Mouse (Mus musculus) megakaryocyte, embryonic 14.5 days (primary cell): ENCODE results near the gene Gm9508.

Experiments used
- FLI1 ChIP-seq: IDR thresholded peaks from 2 replicates; pipeline ENCODE4 v1.6.1; 2012; ENCODE audit warnings: low read length, inconsistent platforms, mixed read lengths
- GATA1 ChIP-seq: IDR thresholded peaks from 3 replicates; pipeline ENCODE4 v1.6.1; 2012; ENCODE audit warnings: mixed read lengths, low read length, inconsistent platforms, borderline replicate concordance

DNA sequence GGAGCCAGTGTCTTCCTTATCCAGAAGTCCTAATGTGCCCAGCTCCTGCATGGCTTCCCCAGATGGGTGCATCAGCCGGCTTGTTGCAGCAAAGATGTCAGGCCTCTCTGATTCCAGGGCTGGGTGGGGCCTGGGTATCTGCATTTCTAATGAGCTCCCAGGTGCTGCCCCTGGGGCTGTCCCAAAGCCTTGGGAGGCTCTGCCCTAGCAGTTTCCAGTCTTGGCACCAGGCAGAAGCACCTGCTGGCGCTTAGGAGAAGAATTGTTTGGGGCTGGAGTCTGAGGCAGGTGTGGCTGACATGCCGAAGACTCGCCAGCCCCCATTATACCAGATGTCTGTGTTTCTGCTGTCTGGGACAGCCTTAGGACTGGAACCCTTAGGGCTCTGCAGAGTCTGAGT, 26.3 kb downstream of the Gm9508 start:
- TF ChIP-seq GATA1 = no peak
- TF ChIP-seq FLI1 = no peak
